Comparison of ENCODE assay signal across 9 mouse cellular contexts in genomic region chr10:84480667-84481326, GRCm38 (mm10). TPM values are rescaled to one million over a fixed set of nuclear protein-coding genes. Genes with fewer than 3 reads are reported as not detected.
DNase-seq lines count a peak whose midpoint lies in the region; ATAC-seq and TF ChIP-seq lines count a peak whose summit lies in the region.
"Had no signal": no experiment of that assay in that cellular context is flagged by ENCODE, and none has a peak within 500 bp of the region (broad histone marks: within the 10 kb centered on the region; RNA-seq: fewer than 3 reads in every experiment).

No protein-coding gene starts in this region.

- DNase-seq in 3134 (ENCODE audit: extremely low read depth, insufficient read length, low spot score) (peak; percentile 34), MN1 (ENCODE audit: low spot score) (peak; percentile 37)
- peak; percentile 75 for DNase-seq in gastrocnemius, adult 2 months
- no peak for DNase-seq in stomach, postnatal 0 days (ENCODE audit: low spot score)
- no peak for DNase-seq in right cerebral cortex, postnatal 25 days
- no peak for DNase-seq in urinary bladder, postnatal 25 days (ENCODE audit: low spot score)

- H3K4me1 ChIP-seq in kidney, embryonic 14.5 days (ENCODE audit: control insufficient read depth, insufficient read depth, low read length) = peaks cover 14% of the 10 kb centered on the region
- H3K4me1 ChIP-seq in stomach, postnatal 0 days (replicated peaks; ENCODE audit: control insufficient read depth, insufficient read depth) = no peaks in the 10 kb centered on the region
- H3K4me1 ChIP-seq in midbrain, embryonic 15.5 days = peaks cover 3% of the 10 kb centered on the region; the same call in 1 of the 2 replicates

- no peaks in the 10 kb centered on the region; the same call in 1 of the 2 replicates for H3K9me3 ChIP-seq in kidney, embryonic 14.5 days (ENCODE audit: control insufficient read depth, low read length)
- H3K9me3 ChIP-seq in stomach, postnatal 0 days (ENCODE audit: control insufficient read depth, low read length) = no peaks in the 10 kb centered on the region
- no peaks in the 10 kb centered on the region for H3K9me3 ChIP-seq in midbrain, embryonic 15.5 days
- H3K9me3 ChIP-seq: liver, embryonic 15.5 days had no signal

- no peak overlapping the region for H3K9ac ChIP-seq in kidney, embryonic 14.5 days (ENCODE audit: low read depth, low read length)
- no peak overlapping the region for H3K9ac ChIP-seq in stomach, postnatal 0 days (ENCODE audit: low read length)
- H3K9ac ChIP-seq in midbrain, embryonic 15.5 days = no peak overlapping the region
- H3K9ac ChIP-seq: liver, embryonic 15.5 days had no signal

- no peaks in the 10 kb centered on the region for H3K27me3 ChIP-seq in kidney, embryonic 14.5 days (ENCODE audit: control insufficient read depth, insufficient read depth, low read length)
- H3K27me3 ChIP-seq in stomach, postnatal 0 days (ENCODE audit: control insufficient read depth, insufficient read depth, low read length) = no peaks in the 10 kb centered on the region
- H3K27me3 ChIP-seq in midbrain, embryonic 15.5 days (replicated peaks) = no peaks in the 10 kb centered on the region
- H3K27me3 ChIP-seq: liver, embryonic 15.5 days had no signal

- no peaks in the 10 kb centered on the region for H3K36me3 ChIP-seq in kidney, embryonic 14.5 days (ENCODE audit: control insufficient read depth, insufficient read depth, low read length)
- H3K36me3 ChIP-seq in stomach, postnatal 0 days (ENCODE audit: control insufficient read depth, insufficient read depth, low read length) = no peaks in the 10 kb centered on the region
- H3K36me3 ChIP-seq in midbrain, embryonic 15.5 days (replicated peaks) = no peaks in the 10 kb centered on the region
- H3K36me3 ChIP-seq: liver, embryonic 15.5 days had no signal

- no peak for TF ChIP-seq EP300 in stomach, postnatal 0 days (optimal IDR thresholded peaks at IDR 0.05)

- H3K27ac ChIP-seq in gastrocnemius, adult 2 months = peak overlapping the region; percentile 58; the same call in 1 of the 2 replicates
- peak overlapping the region; percentile 17; the same call in 1 of the 2 replicates for H3K27ac ChIP-seq in kidney, embryonic 14.5 days (ENCODE audit: low read depth, low read length)
- H3K27ac ChIP-seq in stomach, postnatal 0 days (replicated peaks) = 0 out of 2 replicates have a peak overlapping the region, but pooled peaks have one; percentile 13
- no peak overlapping the region for H3K27ac ChIP-seq in midbrain, embryonic 15.5 days
- H3K27ac ChIP-seq: liver, embryonic 15.5 days had no signal

- no peak for TF ChIP-seq CTCF in gastrocnemius, adult 2 months (IDR thresholded peaks at IDR 0.05)
- no peak for TF ChIP-seq CTCF in stomach, postnatal 0 days (IDR thresholded peaks at IDR 0.05; ENCODE audit: low read depth)

- peak; percentile 86 for ATAC-seq in kidney, embryonic 14.5 days (ENCODE audit: low FRiP score, low TSS enrichment)
- no peak for ATAC-seq in stomach, postnatal 0 days (ENCODE audit: low FRiP score, low TSS enrichment)
- no peak for ATAC-seq in midbrain, embryonic 15.5 days (replicated peaks)

- intact Hi-C loops in gastrocnemius, adult 2 months (cut with DNase I) = no loop called here

- H3K4me3 ChIP-seq in gastrocnemius, adult 2 months = peak overlapping the region; percentile 21
- no peak overlapping the region for H3K4me3 ChIP-seq in kidney, embryonic 14.5 days (ENCODE audit: low read length)
- no peak overlapping the region for H3K4me3 ChIP-seq in stomach, postnatal 0 days (ENCODE audit: low read depth, low read length)
- H3K4me3 ChIP-seq in midbrain, embryonic 15.5 days = no peak overlapping the region
- H3K4me3 ChIP-seq: liver, embryonic 15.5 days had no signal

- no peak overlapping the region for H3K4me2 ChIP-seq in kidney, embryonic 14.5 days (replicated peaks; ENCODE audit: low read depth, low read length)
- no peak overlapping the region for H3K4me2 ChIP-seq in stomach, postnatal 0 days (replicated peaks; ENCODE audit: low read depth)
- H3K4me2 ChIP-seq in midbrain, embryonic 15.5 days = no peak overlapping the region
- H3K4me2 ChIP-seq: liver, embryonic 15.5 days had no signal

- WGBS in kidney, embryonic 14.5 days = 36% methylated on average over 8 of the region's 8 CpGs
- WGBS in stomach, postnatal 0 days = 60% methylated on average over 8 of the region's 8 CpGs
- 73% methylated on average over 8 of the region's 8 CpGs for WGBS in midbrain, embryonic 15.5 days

RNA-seq across cellular contexts. Expression of gene Nuak1, which starts 40.4 kb away (rescaled TPM):
- 10 to 100 TPM; 21.4 to 31.0 TPM for total RNA-seq in gastrocnemius, adult 2 months (2021)
- 3.0 and 4.1 TPM in 2 replicates for polyA plus RNA-seq in kidney, embryonic 14.5 days (2014; fragmentation: Nextera tagmentation; extraction: Ambion mirVana)
- 0.35 and 0.40 TPM in 2 replicates for polyA plus RNA-seq in stomach, postnatal 0 days (2015; fragmentation: Nextera tagmentation; extraction: Ambion mirVana)
- 5.0 and 6.4 TPM in 2 replicates for polyA plus RNA-seq in midbrain, embryonic 15.5 days (2015; fragmentation: Nextera tagmentation; extraction: Ambion mirVana)

RNA-seq across cellular contexts. Expression of gene Ckap4, which starts 53.1 kb away (rescaled TPM):
- 10 to 100 TPM in 1 of 2 experiments, 1 to 10 TPM in 1; 7.5 to 10.6 TPM for total RNA-seq in gastrocnemius, adult 2 months (2021)
- 87.6 and 121 TPM in 2 replicates for polyA plus RNA-seq in kidney, embryonic 14.5 days (2014; fragmentation: Nextera tagmentation; extraction: Ambion mirVana)
- 55.7 and 59.2 TPM in 2 replicates for polyA plus RNA-seq in stomach, postnatal 0 days (2015; fragmentation: Nextera tagmentation; extraction: Ambion mirVana)
- 53.2 and 56.3 TPM in 2 replicates for polyA plus RNA-seq in midbrain, embryonic 15.5 days (2015; fragmentation: Nextera tagmentation; extraction: Ambion mirVana)

Comparison
In these comparisons a context has a peak if more than half of its experiments do, and no peak if none do; other contexts are left out.
1. DNase-seq: peak in 3134 (single experiment), MN1 (single experiment) and gastrocnemius, adult 2 months (single experiment); none in stomach, postnatal 0 days (single experiment), right cerebral cortex, postnatal 25 days (single experiment) and urinary bladder, postnatal 25 days (single experiment).